Mouse (Mus musculus) v-Abl transformed pro-B cells (cell line): ENCODE results near the gene Fam50b.

ENCODE experiments used
- in situ Hi-C, 2 experiments: fragments of 400-800 bp; cut with MboI; formaldehyde crosslinking; loops; one replicate each; pipeline ENCODE4 v1.15.1; 2025; ENCODE audit not compliant: unreplicated experiment in 2 of 2

The Fam50b gene

DNA sequence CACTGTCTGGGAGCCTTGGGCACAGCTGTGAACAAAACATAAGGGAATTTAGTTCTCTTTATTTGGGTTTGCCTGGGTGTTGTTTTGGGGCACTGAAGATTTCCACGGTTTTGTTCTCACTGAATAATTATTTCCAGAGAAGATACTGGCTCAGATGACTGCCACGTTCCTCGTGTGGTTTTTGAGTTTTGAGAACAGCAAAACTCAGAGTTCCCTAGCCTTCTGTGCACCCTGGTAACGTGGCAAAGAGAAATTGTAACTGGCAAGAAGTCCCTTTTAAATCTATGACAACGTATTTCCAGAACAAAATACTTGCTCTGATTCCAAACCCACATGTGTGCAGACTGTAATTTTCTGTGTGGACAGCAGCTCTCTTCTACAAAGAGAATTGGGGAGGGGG is 52.9 kb downstream of the Fam50b start:
- in situ Hi-C loops: loop anchor here in 1 of 2 experiments (25.0 kb wide), 1 partner anchor 600 kb away; no protein-coding TSS in a partner anchor

DNA sequence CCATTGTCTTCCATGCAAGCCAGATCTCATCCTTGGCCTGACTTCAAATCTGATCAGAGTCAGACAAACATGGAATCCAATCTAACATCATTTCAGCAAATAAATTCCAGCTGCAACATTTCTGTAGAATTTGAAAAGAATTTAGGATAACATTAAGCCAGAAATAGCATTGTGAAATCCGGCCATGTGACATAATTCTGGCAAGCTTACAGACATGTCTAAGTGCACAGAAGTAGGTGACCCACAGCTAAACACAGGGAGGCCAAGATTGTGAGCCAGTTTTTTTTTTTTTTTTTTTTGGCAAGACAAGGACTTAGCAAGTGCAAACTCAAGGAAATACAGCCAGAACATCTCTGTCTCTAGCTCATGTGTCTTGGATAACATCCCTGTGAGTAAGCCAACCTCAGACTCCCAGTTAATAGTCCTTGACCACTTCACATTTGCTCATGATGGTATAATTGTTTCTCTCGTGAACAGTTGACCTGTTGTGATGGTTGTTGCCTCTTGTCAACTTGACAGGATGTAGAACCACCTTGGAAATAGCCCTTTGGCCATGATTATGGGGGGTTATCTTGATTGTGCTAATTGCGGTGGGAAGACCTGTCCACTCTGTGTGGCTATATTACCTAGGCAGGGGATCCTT is 54.6 kb downstream of the Fam50b start:
- in situ Hi-C loops: loop anchor here in 1 of 2 experiments (25.0 kb wide), 1 partner anchor 602 kb away; no protein-coding TSS in a partner anchor

DNA sequence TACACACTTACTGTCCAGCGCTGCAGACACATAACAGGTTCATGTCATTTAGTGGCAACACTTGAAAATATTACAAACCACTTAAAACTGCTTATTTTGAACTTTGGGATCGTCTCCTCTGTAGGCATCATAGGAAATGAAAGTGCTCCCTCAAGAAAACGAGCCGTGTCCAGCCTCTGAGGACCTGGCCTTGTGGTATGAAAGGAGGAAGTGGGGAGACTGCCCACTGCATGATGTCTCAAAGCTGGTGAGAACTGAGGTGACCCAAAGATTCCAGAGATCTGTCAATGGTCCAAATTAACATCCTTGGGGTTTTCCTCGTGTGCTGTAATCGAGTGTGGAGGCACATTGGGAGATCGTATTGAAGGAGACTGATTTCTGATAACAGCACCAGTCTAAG is 58.4 kb downstream of the Fam50b start:
- in situ Hi-C loops: loop anchor here (5.0 to 25.0 kb wide), 5 partner anchors 72 to 606 kb away; no protein-coding TSS in a partner anchor

DNA sequence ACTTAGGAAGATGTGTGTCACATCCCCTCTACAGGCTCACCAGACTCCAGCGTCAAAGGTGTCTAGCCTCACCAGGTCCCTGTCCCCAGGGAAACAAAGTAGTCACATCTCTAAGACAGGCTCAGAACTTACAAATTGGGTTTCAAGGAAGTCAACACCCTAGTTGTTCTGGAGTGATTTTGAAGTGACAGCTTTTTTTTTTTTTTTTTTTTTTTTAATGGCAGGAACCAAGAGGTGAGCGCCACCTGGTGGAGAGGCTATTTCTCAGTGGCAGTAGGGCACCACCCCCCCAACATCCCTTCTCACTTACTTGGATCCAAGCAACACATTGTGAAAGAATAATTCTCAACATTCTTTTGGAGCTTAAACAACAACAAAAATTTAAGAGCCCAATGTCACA is 59.2 kb downstream of the Fam50b start:
- in situ Hi-C loops: loop anchor here (5.0 to 25.0 kb wide), 5 partner anchors 71 to 607 kb away; no protein-coding TSS in a partner anchor

DNA sequence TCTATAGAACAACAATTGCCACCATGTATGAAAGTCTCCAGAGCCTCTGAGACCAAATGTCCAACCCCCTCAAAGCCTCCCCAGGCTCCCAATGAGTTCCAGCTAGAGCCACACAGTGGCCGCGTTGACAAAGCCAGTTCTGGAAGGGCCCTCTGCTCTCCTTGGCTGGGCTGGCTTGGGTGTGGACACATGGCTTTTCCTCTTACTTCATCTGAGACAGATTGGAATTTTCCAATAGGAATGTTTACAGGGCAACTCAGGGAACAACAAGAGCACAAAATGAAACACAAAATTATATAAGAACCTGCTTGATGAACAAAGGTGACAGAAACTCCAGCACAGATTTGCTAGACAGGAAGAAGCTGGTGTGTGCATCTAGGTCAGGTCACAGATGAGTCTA is 59.8 kb downstream of the Fam50b start:
- in situ Hi-C loops: loop anchor here (5.0 to 25.0 kb wide), 5 partner anchors 70 to 607 kb away; no protein-coding TSS in a partner anchor
